Mouse (Mus musculus) heart, adult 8-10 months (tissue): ENCODE measurements around the gene Lrpprc. TPM values are rescaled to one million over a fixed set of nuclear protein-coding genes. Genes with fewer than 3 reads are reported as not detected.

Experiments
- DNase-seq: peaks from one replicate; pipeline ENCODE4 v3.0.0; 2022; ENCODE audit warnings: low spot score
- total RNA-seq, 4 experiments: library from RNA; stranded (reverse); gene quantifications; 2 replicates each; pipeline ENCODE4 v1.2.4; 2022

Gene Lrpprc
- total RNA-seq, 4 experiments from 2014 or later = 129 to 143 (median 135) TPM

DNA sequence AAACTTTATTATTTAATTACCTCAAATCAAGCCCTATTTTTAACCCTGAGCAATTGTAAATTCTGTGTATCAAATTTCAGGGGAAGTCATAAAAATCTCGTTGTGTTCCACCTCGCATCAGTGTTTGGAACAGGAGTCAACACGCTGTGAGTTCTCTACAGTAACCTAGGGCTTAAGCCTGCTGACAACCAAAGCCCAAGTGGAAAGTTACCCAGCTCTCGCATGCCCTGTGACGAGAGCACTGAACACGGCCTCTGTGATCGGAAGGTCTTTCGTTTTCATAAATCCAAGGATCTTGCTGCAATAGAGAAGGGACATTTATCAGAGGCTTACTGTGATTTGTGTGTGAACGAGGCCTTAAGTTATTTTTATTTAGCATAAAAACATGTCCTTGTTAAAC, 18.7 kb downstream of the Lrpprc start:
- no peak for DNase-seq

DNA sequence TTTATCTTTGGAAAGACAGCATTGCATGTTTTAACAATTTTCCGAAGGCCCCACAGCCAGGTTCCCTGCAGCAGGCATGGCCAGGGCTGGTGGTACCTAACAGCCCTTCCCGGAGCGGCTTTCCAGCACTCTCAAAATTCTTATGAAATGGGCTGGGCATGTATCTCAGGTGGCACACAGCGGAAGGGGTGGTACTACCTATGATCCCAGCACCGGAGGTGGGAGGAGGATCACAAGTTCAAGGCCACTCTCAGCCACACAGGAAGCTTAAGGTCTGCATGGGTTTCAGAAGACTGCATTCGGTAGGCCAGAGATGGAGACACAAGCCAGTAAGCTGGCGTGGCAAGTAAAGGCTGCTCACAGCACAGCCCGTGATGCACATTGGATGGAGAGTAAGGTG, 31.6 kb downstream of the Lrpprc start:
- no peak for DNase-seq

DNA sequence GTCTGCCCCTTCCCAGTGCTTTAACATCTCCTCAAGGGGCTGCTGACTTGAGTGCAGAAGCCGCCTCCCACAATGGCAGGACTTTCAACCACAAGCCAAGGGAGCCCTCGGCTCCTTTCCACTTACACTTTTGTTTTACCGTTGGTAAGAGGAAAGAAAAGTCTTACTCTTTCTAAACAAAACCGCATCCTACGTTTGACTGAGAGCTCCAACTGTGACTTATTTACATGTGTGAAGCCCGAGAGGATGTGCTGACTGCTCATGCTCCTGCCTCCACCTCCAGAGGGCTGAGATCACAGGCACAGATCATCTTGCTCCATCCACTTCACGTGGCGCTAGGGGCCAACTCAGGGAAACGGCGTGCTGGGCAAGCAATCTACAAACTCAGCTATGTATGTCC, 32.2 kb downstream of the Lrpprc start:
- DNase-seq = no peak

DNA sequence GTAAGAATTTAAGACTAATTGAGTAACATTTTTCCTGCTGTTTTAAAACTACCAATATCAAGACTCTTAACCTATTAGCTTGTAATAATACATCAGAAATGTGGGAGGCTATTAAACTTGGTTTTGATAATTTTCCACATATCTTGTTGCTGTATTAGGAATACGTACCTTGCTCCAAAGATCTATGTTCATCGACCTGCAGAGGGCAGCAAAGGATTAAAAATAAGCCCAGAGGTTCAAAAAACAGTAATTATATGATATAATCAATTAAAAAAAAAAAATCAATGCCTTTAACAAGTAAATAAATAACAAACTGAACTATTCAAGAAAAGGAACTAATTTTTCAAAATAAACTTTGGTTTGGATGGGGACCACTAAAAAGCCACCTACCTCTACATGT, 34.5 kb downstream of the Lrpprc start:
- no peak for DNase-seq

DNA sequence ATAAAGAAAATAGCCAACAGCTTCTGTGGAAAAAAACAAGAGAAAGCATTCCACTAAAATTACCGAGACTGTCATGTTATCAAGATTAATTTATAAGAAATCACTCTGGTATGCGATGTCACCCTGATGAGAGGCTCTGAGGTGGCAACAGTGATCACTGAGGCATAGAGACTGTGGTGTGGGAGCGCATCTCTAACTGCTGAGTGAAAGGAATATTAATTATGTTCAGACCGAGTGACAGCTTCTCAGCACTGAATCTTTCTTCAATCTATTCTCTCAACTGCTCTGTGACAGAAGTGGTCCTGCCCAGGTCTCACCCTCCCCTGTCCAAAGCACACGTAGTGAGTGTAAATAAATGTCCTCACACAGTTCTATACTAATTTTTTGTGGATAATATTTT, 37.1 kb downstream of the Lrpprc start:
- DNase-seq = no peak

DNA sequence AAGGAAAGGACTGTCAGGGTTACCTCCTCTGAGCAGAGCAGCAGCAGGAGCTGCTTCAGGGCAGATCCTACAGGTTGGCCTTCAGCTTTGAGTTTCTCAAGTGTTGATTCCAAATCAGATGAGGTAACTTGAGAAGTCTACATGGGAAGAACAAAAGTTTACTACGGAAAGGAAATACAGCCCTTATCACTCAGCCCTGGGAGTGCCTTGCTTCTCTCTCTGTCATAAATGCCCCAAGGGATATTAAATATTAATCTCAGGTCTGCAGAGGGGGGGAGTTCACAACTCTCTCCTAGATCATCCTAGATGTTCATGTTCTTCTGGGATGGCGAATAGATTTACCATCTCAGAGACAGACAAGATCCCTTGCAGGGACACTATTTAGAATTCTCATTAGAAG, 38.3 kb downstream of the Lrpprc start:
- DNase-seq = no peak

DNA sequence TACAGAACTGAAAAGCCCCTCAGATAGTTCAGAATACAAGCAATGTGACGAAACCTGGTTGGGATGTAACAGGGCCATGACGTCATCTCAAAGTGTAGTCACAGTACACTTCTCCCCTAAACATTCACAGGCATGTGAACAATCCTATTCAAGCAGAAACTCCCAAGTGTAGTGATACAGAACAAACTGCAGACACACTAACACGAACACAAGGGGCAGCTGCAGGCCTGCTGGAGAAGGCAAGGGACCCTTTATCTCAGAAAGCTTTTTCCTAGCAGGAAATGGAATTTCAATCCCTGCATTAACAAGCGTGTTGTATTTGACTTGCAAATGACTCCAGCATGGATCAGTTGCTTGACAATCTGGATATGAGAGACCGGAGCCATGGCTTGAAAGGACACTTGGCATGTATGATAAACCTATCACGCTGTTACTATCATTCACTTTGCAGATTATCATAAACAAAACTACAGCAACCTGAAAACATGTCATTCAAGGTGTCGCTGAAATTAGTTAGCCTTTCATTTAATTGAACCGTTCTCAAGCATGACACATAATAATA, 38.9 kb downstream of the Lrpprc start:
- DNase-seq = no peak

DNA sequence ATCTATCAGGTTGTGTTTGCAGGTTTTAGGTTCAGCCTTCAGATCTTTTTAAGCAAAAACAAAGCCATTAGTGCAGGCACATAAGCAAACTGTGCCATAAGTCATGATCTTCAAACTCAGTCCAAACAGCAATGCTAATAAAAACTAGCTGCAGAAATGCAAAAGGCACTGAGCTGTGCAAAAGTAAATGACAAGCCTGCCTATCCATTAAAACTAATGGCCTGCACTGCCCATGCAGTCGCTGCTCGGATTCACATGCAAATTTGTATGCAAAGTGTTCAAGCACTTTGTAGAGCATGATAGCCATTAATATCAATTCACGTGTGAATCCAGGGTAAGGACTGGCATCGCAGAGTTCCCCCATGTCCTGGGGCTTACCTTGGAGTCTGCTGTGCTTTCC, 40.5 kb downstream of the Lrpprc start:
- no peak for DNase-seq

DNA sequence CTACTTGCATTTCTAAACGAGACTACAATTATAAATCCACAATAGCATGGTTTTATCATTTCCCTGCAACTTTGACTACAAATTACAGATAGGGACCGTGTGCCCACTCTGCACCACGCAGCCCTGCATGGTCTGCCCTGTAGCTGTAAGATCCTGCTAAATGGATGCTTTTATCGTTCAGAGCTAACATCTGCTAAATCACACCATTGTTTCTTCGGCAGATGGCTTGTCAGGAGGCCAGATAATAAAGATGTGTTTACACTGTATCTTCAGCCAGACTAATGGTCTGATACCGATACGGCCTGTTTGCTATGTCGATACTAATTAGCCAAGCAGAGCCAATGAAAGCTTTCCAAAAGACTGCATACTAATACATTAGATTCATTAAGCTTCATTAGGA, 41.3 kb downstream of the Lrpprc start:
- no peak for DNase-seq

DNA sequence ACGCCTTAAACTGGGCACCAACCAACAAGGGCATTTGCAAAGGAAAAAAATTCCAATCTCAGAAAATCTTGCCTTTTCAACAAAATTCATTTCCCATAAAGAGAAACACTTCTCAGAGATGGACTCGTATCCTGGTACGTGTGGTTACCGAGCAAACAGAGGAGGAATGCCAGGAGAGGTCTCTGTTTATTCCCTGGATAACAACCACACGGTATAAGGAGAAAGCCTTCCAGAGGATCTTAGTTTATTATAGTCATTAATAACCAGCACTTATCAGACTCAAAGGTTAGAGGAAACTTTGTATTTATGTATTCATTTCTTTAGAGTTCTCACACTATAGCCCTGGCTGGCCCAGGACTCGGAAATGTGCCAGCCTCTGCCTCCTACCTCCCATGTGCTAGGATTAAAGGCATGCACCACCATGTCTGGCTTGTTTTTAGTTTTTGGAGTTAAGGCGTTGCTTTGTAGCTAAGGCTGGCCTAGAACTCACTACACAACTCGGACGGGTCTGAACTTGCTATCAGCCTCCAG, 42.4 kb downstream of the Lrpprc start:
- no peak for DNase-seq

DNA sequence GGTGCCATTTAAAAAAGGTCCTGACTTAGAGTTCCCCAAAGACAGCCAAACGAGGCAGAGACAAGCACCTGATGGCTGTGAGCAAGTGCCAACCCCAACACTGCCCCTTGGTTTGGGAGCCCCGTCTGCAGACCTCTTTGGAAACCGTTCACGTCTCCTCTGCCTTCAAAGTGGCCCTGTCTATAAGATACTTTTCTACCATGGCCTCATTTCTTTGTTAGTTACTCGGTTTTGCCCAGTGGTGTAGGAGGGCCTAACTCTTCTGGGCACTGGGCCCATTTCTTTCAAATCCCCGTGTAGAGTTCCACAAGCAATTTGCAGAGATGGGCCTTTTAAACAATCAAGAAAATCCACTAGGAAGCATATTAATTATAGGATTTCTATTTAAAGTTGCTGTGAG, 43.4 kb downstream of the Lrpprc start:
- no peak for DNase-seq

DNA sequence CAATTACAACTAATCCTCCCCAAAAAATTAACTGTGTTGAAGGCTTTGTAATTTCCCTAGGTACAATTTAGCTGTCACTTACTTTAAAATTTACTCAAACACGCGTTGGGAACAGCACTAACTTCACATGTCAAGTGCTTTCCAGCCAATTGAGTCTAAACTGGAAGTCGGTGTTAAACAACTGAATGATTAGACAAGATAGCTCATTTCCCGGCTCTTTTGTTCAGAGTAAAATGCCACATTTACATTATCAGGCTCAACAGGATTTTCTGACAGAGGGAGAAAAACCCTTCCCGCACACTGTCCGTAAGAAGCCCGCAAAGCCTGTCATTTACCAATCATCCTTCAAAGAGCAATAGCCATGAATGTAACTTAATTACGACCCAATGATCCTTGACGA, 45.6 kb downstream of the Lrpprc start:
- DNase-seq = no peak

DNA sequence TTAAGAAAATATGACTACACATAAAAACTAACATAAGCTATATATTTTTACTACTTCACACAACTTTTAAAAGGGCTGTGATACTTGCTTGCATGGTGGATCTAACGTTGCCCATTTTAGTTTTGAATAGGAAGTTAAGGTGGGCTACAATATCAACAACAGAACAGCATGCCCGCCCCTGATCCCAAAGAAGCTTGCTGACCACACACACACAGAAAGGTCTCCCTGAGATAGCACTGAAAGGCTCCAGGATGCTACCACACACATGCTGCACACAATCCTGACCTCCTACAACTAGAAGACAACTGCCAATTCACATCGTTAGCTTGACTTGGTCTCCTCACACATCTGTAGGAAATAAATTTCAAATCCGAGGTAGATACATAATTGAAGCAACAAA, 46.3 kb downstream of the Lrpprc start:
- no peak for DNase-seq

DNA sequence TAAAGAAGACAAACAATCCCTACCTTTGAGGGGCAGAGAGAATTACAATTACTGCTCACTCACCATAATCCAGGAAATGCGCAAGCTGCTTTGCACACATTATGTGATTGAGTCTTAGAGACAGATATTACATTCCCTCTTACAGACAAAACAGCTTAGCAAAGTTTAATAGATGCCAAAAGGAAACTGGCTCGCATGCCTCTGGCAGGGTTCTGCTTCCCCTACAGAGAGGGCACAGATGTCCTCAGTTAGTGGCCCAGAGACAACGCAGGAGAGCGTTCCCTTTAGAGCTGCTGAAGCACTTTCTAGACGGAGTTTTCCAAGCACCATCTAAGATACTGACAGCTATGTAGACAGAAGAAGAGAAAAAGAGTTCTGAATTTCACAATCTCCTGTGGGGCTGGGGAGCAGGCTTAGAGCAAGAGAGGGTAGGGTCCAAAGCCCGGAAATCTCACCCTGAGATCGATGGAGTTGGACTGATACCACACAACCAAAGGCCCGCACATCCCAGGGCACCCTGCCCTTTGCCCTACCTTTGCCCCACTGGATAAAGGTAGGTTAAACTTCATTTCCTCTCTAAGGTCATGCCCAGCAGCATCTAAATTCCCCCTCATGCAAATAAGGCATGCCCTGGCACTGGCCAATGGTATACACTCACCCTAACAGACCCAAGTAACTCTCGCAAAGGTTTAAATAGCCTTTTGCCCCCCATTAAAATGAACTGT, 52.4 kb downstream of the Lrpprc start:
- no peak for DNase-seq

DNA sequence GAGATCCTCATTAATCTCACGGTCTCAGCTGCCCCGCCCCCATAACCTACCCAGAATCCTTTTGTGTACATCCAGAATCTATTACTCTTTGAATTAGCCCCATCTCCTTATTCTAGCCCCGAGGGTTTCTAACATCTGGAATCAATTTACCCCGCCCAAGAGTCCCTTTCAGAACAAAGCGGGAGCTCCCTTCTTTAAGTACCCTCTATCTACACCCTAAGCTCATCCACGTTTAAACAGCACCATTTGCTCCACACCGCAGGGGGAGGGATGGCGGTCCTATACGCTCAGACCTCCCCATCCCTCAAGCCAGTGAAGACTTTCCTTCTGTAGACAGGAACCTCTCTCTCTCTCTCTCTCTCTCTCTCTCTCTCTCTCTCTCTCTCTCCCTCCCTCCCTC, 53.9 kb downstream of the Lrpprc start:
- DNase-seq = no peak

DNA sequence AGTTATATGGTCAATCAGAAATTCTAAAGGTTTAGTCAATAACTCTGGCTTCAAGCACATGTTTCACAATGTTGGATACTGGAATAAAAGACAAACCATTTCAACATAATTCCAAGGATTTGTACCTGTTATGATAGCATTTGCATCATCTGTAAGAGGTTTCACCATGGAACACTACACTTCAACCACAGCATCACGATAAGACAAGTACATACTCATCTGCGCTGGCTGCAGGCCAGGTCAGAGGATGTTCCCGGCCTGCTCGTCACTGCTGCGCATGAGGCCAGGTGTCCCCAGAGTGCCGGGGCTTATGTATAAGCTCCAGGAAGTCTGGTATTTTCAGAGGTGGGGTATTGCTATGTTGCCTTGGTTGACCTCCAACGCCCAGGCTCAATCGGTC, 58.0 kb downstream of the Lrpprc start:
- no peak for DNase-seq

DNA sequence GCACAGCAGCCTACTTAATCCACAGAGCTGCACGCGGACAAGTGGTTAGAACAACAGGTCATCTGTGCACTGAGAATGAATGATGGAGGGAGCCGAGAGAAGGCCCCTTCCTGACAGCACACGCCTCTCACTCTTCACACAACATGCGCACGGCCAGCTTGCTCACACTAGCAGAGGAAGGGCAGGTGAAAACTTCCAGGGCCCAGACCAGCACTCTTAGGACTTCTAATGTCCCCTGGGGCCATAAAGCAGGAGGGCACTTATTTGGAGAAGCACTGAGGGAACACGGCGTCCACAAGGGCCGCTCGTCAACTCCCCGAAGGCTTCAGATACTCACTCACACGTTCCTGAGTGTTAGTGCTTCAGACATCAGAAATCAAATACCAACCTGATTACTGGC, 59.2 kb downstream of the Lrpprc start:
- no peak for DNase-seq

DNA sequence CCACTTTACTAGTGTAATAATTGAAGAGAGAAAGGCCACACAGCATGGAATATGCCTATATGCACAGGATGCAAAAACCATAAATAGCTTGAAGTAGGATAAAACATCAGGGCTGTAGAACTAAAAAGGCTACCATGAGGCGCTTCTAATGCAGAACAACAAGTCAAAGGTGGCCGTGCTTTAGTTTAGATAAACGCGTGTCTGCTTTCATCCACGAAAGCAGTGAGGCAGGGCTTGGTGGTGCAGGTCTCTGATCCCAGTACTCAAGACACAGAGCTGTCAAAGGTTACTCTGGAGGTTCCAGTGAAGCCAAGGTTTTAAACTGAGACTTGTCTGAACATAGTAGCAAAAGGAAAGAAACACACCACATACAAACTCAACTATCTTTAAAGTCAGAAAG, 61.4 kb downstream of the Lrpprc start:
- no peak for DNase-seq

DNA sequence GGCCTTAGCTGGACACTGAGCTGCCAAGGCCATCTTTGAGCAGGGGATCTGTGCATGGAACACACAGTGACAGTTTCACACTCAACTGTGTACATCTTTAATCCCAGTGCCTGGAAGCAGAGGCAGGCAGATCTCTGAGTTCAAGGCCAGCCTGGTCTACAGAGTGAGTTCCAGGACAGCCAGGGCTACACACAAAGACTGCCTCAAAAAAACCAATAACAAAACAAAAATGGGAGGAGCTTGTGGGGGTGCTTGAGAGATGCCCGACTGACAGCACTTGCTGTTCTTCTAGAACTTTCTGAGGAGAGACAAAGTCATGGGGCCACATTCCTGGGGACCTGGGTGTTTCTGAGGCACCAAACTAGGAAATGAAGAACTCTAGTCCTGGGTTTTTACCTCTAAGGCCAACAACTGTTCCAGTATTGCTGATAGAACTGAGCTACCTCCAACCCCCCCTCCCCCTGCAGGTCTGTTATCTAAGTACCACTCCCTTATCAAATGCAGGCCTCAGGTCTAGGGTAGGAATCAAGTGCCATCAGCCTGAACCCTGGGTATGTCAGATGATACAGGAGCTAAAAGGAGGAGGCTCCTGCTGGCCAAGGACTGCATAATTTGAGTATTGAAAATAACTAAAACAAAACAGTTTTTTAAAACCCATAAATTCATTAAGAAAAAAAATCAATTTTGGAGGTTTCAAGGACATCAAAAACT, 62.2 kb downstream of the Lrpprc start:
- DNase-seq = no peak

DNA sequence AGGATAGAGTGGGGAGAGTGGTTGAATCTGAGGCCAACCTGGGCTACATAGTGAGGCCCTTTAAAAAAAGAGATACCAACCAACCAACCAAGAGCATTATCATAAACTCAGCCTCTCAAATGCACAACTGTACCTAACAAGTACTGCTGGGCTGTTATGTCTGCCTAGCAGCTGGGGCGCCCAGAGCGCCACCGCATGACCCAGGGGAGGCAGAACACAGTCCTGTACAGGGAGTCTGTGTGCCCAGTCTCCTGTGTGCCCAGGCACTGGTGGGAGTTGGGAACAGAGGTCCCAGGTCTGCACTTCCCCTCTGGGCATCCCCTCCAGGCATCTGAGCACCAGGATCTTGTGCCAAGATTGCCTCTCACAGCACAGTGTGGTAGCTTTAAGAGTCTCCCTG, 65.4 kb downstream of the Lrpprc start:
- no peak for DNase-seq

DNA sequence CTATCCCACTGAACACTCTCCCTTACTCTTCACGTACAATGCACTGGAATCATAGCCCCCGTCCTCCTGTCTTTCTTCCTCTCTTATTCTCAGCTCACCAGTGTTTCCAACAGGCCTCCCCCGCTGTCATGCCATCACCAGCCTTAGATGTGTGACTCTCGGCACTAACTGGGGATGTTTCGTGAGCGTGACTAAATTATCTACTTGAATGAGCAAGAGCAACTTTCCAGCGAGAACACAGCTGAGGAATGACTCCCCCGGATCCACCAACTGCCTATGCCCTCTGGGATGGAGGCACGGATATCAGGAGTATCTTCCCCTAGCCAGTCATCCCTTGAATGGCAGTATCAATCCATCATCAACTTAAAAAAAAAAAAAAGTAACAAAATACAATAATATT, 66.6 kb downstream of the Lrpprc start:
- no peak for DNase-seq

DNA sequence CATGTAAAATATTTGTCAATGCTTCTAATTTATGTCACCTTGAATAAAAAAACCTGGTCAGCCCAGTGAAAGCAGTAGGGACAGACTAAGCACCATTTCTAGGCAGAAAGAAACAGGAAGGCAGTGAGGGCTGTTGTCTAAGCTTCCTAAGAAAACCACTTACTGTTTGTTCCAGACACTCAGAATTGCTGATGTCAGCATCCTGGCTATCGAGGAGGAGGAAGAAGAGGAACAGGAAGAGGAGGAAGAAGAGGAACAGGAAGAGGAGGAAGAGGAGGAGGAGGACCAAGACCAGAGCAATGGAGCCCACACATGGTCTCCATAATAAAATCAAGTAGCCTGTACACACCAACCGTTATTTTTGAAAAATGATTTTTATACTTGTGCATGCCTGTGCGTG, 71.5 kb downstream of the Lrpprc start:
- no peak for DNase-seq

DNA sequence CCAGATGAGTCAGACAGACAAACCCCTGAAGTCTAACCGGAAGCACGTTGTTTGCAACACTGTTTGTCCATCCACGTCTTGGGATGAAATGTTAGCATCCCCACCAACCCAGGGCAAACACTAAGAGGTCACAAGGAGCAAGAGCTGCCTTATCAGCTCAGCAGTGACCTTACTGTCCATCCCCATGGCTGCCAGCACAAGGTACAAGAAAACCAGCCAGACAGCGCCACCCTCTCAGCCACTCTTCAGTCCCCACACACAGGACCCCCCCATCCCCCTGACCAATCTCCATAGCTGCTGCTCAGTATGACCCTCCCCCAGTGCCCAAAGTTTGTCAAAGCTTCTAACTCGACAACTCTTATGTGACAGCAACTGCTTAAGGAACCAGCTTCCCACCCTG, 73.2 kb downstream of the Lrpprc start:
- no peak for DNase-seq
